Mouse (Mus musculus): ENCODE measurements around the gene Specc1.

The Specc1 gene

GRCm38 (mm10) chr11:61968875-61969274 lies 12.3 kb downstream of the Specc1 start:
- no peak for DNase-seq (ENCODE audit: low spot score in 2 of 2)

GRCm38 (mm10) chr11:61970901-61971300 lies 14.3 kb downstream of the Specc1 start:
- no peak for DNase-seq (ENCODE audit: low spot score in 2 of 2)

- DNase-seq (ENCODE audit: low spot score in 2 of 2) = no peak
Observed at GRCm38 (mm10) chr11:61971441-61972221, 15.1 kb downstream of the Specc1 start.

GRCm38 (mm10) chr11:61974106-61974707 lies 17.6 kb downstream of the Specc1 start:
- DNase-seq (ENCODE audit: low spot score in 2 of 2) = no peak

GRCm38 (mm10) chr11:61975783-61976182 lies 19.2 kb downstream of the Specc1 start:
- DNase-seq (ENCODE audit: low spot score in 2 of 2) = peak in 1 of 2 experiments; percentile 58

GRCm38 (mm10) chr11:61981285-61981684 lies 24.7 kb downstream of the Specc1 start:
- no peak for DNase-seq (ENCODE audit: low spot score in 2 of 2)

- DNase-seq (ENCODE audit: low spot score in 2 of 2) = no peak
Observed at GRCm38 (mm10) chr11:61982828-61983227, 26.3 kb downstream of the Specc1 start.

- DNase-seq (ENCODE audit: low spot score in 2 of 2) = no peak
Observed at GRCm38 (mm10) chr11:61986939-61987338, 30.4 kb downstream of the Specc1 start.

- no peak for DNase-seq (ENCODE audit: low spot score in 2 of 2)
Observed at GRCm38 (mm10) chr11:61989647-61990046, 33.1 kb downstream of the Specc1 start.

GRCm38 (mm10) chr11:61991576-61991975 lies 35.0 kb downstream of the Specc1 start:
- DNase-seq (ENCODE audit: low spot score in 2 of 2) = no peak

GRCm38 (mm10) chr11:61992671-61993285 lies 36.2 kb downstream of the Specc1 start:
- DNase-seq (ENCODE audit: low spot score in 2 of 2) = no peak

GRCm38 (mm10) chr11:61999501-61999900 lies 42.9 kb downstream of the Specc1 start:
- DNase-seq (ENCODE audit: low spot score in 2 of 2) = no peak

- no peak for DNase-seq (ENCODE audit: low spot score in 2 of 2)
Observed at GRCm38 (mm10) chr11:62000099-62000498, 43.5 kb downstream of the Specc1 start.

GRCm38 (mm10) chr11:62001977-62002376 lies 45.4 kb downstream of the Specc1 start:
- peak in 1 of 2 experiments; percentile 50 for DNase-seq (ENCODE audit: low spot score in 2 of 2)

- DNase-seq (ENCODE audit: low spot score in 2 of 2) = no peak
Observed at GRCm38 (mm10) chr11:62004881-62005240, 48.3 kb downstream of the Specc1 start.

GRCm38 (mm10) chr11:62005241-62005910 lies 48.8 kb downstream of the Specc1 start:
- peak; percentile 39 to 53 for DNase-seq (ENCODE audit: low spot score in 2 of 2)

- DNase-seq (ENCODE audit: low spot score in 2 of 2) = no peak
Observed at GRCm38 (mm10) chr11:62005911-62006260, 49.3 kb downstream of the Specc1 start.

GRCm38 (mm10) chr11:62006680-62007079 lies 50.1 kb downstream of the Specc1 start:
- no peak for DNase-seq (ENCODE audit: low spot score in 2 of 2)

GRCm38 (mm10) chr11:62007984-62008383 lies 51.4 kb downstream of the Specc1 start:
- no peak for DNase-seq (ENCODE audit: low spot score in 2 of 2)

GRCm38 (mm10) chr11:62010625-62011231 lies 54.2 kb downstream of the Specc1 start:
- DNase-seq (ENCODE audit: low spot score in 2 of 2) = no peak

GRCm38 (mm10) chr11:62012039-62012438 lies 55.5 kb downstream of the Specc1 start:
- DNase-seq (ENCODE audit: low spot score in 2 of 2) = no peak

- DNase-seq (ENCODE audit: low spot score in 2 of 2) = no peak
Observed at GRCm38 (mm10) chr11:62013449-62013848, 56.9 kb downstream of the Specc1 start.

All from spleen, postnatal 10 days (tissue).